Mouse (Mus musculus) kidney, embryonic 16.5 days (tissue): Measurements from ENCODE around the gene Mgat4a. TPM values are rescaled to one million over a fixed set of nuclear protein-coding genes. Genes with fewer than 3 reads are reported as not detected.

Source experiments
- ATAC-seq: fragments of 200-750 bp; cut with Nextera tagmentation; 2 replicates; pipeline ENCODE4 v1.8.0; 2017; ENCODE audit warnings: moderate TSS enrichment; ENCODE audit not compliant: low FRiP score, low TSS enrichment
- H3K27ac ChIP-seq: fragments of 300-500 bp; sonication (generic); 2 replicates; pipeline ENCODE4 v1.5.1; 2014; ENCODE audit warnings: low read length
- H3K27me3 ChIP-seq: fragments of 300-500 bp; sonication (generic); 2 replicates; pipeline ENCODE4 v1.6.1; 2014; ENCODE audit warnings: low read length, control low read depth, mixed read lengths; ENCODE audit not compliant: insufficient read depth
- H3K36me3 ChIP-seq: fragments of 300-500 bp; sonication (generic); 2 replicates; pipeline ENCODE4 v1.6.1; 2014; ENCODE audit warnings: low read length, control low read depth, mixed read lengths; ENCODE audit not compliant: insufficient read depth
- H3K4me1 ChIP-seq: fragments of 300-500 bp; sonication (generic); 2 replicates; pipeline ENCODE4 v1.6.1; 2014; ENCODE audit warnings: low read length, control low read depth, mixed read lengths; ENCODE audit not compliant: insufficient read depth
- H3K4me2 ChIP-seq: fragments of 300-500 bp; sonication (generic); replicated peaks from 2 replicates; pipeline ENCODE4 v1.6.1; 2014; ENCODE audit warnings: low read depth, low read length
- H3K4me3 ChIP-seq: fragments of 300-500 bp; sonication (generic); 2 replicates; pipeline ENCODE4 v1.5.1; 2014; ENCODE audit warnings: mild to moderate bottlenecking, low read length
- H3K9ac ChIP-seq: fragments of 300-500 bp; sonication (generic); replicated peaks from 2 replicates; pipeline ENCODE4 v1.6.1; 2014; ENCODE audit warnings: low read length
- H3K9me3 ChIP-seq: fragments of 300-500 bp; sonication (generic); 2 replicates; pipeline ENCODE4 v1.6.1; 2016; ENCODE audit warnings: low read length, control low read depth
- WGBS: fragments of 180-500 bp; shearing (Covaris S2); extraction: QIAGEN DNeasy Blood & Tissue Kit; methylation state at CpG from one replicate; pipeline ENCODE4 v1.1.7; 2014; 5-methylcytosine and 5-hydroxymethylcytosine counted together
- polyA plus RNA-seq: library from polyadenylated mRNA; unstranded; fragments of >200 nt; fragmentation: Nextera tagmentation; extraction: Ambion mirVana; gene quantifications from 2 replicates; pipeline ENCODE4 v1.2.1, GENCODE M21; 2015

The Mgat4a gene
- polyA plus RNA-seq, 1 experiment from 2014 or later, result 8.3 TPM

DNA sequence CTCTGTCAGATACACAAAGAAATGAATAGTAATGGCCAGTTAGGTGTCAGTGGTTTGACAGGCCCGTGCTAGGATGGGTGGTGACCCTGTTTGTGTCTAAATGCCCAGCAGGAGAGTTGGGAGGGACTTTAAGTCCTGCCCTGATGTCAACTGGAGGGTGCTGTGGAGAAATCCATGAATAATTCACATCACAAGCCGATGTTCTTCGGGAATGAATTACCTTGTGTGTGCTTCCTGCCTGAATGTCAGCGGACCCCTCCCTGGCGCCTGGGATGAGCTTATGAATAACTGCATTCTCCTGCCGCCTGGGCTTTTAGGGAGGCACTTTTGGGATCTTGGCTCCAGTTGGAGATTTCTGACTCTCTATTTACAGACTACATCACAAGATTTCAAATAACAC is 24.6 kb upstream of the Mgat4a start:
- Histone ChIP-seq H3K9me3 (peaks cover 3% of the 10 kb centered on the region; the same call in 1 of the 2 replicates), H3K9ac (no peak overlapping the region), H3K4me2 (no peak overlapping the region), H3K36me3 (no peaks in the 10 kb centered on the region), H3K4me1 (no peaks in the 10 kb centered on the region), H3K27ac (no peak overlapping the region), H3K4me3 (no peak overlapping the region), H3K27me3 (no peaks in the 10 kb centered on the region)
- WGBS, result 53% methylated on average over 6 of the region's 6 CpGs
- ATAC-seq, result no peak

DNA sequence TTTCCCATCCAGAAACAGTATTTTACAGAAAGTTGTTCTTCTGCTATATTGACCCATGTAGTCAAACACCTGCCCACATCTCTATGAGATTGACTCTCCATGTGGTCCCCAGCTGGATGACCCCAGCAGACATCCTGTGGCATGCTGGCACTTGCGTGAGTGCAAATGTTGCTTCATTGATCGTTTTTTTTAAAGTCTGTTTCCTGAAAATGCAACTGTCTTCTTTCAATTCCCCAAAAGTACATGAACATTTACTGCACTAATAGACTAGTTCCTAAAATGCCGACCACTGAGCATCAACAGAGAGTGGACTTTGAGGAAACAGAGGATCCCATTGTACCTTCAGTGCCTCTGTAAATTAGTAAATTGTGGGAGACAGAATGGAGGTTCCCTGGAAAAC is 21.1 kb upstream of the Mgat4a start:
- H3K4me2 ChIP-seq, result no peak overlapping the region
- no peak overlapping the region for H3K4me3 ChIP-seq
- no peaks in the 10 kb centered on the region for H3K4me1 ChIP-seq
- H3K36me3 ChIP-seq, result no peaks in the 10 kb centered on the region
- peaks cover 3% of the 10 kb centered on the region; the same call in 1 of the 2 replicates for H3K9me3 ChIP-seq
- H3K9ac ChIP-seq, result no peak overlapping the region
- no peak for ATAC-seq
- H3K27ac ChIP-seq, result no peak overlapping the region
- WGBS, result 86% methylated on average over 3 of the region's 3 CpGs
- no peaks in the 10 kb centered on the region for H3K27me3 ChIP-seq

DNA sequence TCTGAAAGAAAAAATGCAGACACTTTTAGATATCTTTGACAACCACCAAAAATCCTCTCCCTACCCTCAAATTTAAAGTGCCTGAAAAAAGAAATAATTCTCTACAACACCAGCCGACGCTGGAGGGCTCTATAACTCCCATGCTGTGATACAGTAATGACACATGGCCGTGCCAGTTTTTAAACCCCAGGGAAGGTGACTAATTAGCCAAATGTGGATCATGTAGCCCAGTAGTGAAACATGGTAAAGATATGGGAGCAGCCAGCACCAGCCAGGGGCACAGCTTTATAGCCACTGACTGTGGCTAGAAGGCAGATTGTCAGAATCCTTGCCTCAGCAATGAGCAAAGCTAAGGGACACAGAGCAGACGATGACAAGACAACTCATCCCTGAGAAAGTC is 19.5 kb upstream of the Mgat4a start:
- no peak overlapping the region for H3K4me2 ChIP-seq
- WGBS, result 80% methylated on average over 4 of the region's 4 CpGs

DNA sequence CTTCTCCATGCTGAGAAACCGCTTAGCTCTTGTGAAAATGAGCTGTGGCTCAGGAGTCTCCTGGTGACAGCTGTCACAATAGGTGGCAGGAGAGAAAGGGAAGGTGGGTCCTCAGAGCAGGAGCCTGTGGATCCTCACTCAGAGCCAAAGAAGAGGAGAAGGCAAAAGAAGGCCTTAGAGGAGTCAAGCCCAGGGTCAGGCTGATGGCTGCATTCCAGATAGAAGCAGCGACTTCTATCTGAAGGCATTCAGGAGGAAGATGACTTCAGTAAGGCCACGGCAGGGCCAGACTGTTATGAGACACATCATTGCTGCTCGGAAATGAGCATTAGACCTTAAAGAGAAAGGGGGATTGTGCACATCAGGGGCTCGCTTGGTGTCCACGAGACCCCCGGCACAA is 11.2 kb upstream of the Mgat4a start:
- H3K4me2 ChIP-seq, result no peak overlapping the region
- no peaks in the 10 kb centered on the region for H3K4me1 ChIP-seq
- no peaks in the 10 kb centered on the region for H3K36me3 ChIP-seq
- no peak overlapping the region for H3K4me3 ChIP-seq
- WGBS, result 76% methylated on average over 7 of the region's 7 CpGs
- no peaks in the 10 kb centered on the region for H3K9me3 ChIP-seq
- no peaks in the 10 kb centered on the region for H3K27me3 ChIP-seq
- no peak overlapping the region for H3K9ac ChIP-seq
- ATAC-seq, result no peak
- no peak overlapping the region for H3K27ac ChIP-seq

More for the DNA sequence above, 19.5 kb upstream of the Mgat4a start:
- no peaks in the 10 kb centered on the region for H3K4me1 ChIP-seq
- H3K27ac ChIP-seq, result no peak overlapping the region
- H3K9ac ChIP-seq, result no peak overlapping the region
- peaks cover 3% of the 10 kb centered on the region; the same call in 1 of the 2 replicates for H3K9me3 ChIP-seq
- no peaks in the 10 kb centered on the region for H3K27me3 ChIP-seq
- no peak overlapping the region for H3K4me3 ChIP-seq
- no peak for ATAC-seq
- H3K36me3 ChIP-seq, result no peaks in the 10 kb centered on the region

DNA sequence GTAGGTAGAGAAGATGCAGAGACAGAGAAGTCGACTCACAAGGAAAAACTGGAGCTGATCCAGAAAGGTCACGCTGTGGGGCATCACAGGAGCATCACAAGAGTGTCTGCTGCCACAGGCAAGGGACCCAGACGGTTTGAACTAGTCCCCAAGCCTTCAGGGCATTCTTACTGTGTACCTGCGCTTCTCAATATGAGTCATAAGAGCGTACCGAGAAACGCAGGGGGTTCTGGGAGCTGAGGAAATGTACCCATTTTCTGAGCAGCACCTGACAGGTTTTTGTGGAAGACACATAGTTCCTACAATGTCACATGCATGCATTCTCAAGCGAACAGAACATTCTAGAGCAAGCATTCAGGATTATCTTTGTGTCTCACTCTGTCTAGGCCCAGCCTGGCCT is 8.7 kb upstream of the Mgat4a start:
- no peak overlapping the region for H3K4me3 ChIP-seq
- ATAC-seq, result no peak
- no peaks in the 10 kb centered on the region for H3K36me3 ChIP-seq
- no peaks in the 10 kb centered on the region for H3K27me3 ChIP-seq
- no peak overlapping the region for H3K9ac ChIP-seq
- no peak overlapping the region for H3K27ac ChIP-seq
- 0 out of 2 replicates have a peak, but pooled peaks cover under 1% of the 10 kb centered on the region for H3K4me1 ChIP-seq
- 87% methylated on average over 8 of the region's 8 CpGs for WGBS
- H3K9me3 ChIP-seq, result no peaks in the 10 kb centered on the region
- H3K4me2 ChIP-seq, result no peak overlapping the region

DNA sequence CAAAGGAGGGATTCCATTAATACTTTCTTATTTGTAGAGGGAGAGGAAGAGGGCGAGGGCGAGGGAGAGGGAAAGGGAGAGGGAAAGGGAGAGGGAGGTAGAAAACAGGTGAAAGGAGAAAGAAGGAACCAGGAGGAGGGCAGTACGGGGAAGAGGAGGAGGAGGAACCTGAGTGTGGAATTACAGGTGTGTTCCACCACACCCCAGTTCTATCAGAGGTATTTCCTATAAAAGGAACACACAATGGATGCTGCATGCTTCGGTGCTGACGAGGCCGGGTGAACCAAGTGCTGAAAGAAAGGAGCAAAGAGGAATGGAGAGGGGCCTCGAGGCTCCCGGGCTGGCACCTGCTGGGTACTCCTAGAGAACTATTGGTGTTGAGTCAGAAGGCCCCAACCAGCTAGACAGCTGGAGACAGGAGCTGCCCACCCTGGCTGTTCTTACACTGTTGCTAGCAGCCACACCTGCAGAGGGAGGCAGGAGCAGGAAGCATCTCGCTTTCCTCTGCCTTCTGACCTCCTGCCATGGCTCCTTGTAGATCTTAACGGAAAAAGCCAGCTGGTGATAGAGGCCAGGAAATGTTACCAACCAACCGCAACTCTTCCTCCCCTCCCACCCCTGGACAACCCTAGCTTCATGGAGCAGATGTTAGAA is 5.7 kb upstream of the Mgat4a start:
- no peaks in the 10 kb centered on the region; the same call in none of the 2 replicates for H3K27me3 ChIP-seq
- H3K27ac ChIP-seq, result no peak overlapping the region
- H3K9me3 ChIP-seq, result no peaks in the 10 kb centered on the region
- H3K4me1 ChIP-seq, result peaks cover 15% of the 10 kb centered on the region; the same call in 1 of the 2 replicates
- WGBS, result 65% methylated on average over 11 of the region's 11 CpGs
- no peak overlapping the region for H3K4me3 ChIP-seq
- no peak; the same call in 1 of the 2 replicates for ATAC-seq
- H3K4me2 ChIP-seq, result no peak overlapping the region
- no peaks in the 10 kb centered on the region for H3K36me3 ChIP-seq
- H3K9ac ChIP-seq, result no peak overlapping the region

DNA sequence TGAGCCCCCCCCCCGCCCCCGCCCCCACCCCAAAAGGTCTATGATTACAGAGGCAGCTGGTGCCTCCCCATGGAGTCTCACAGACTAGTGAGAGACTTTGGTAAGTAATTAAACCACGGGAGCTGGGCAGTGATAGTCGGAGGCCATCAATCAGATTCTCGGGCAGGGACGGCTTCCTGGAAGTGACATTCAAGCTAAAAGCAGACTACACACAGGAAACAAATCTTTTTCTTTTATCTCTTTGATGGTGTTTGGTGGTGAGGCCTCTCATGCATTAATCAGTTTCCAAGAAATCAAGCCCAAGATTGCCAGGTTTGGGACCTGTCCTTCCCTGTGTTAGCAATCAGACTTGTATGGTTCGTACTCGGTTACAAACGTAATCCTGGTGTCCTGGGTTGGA is 3.4 kb upstream of the Mgat4a start:
- peaks cover 21% of the 10 kb centered on the region; the same call in 1 of the 2 replicates for H3K4me1 ChIP-seq
- WGBS, result 22% methylated on average over 9 of the region's 9 CpGs
- H3K27me3 ChIP-seq, result no peaks in the 10 kb centered on the region; the same call in none of the 2 replicates
- H3K36me3 ChIP-seq, result no peaks in the 10 kb centered on the region
- H3K27ac ChIP-seq, result no peak overlapping the region
- no peak overlapping the region for H3K4me2 ChIP-seq
- no peak overlapping the region for H3K4me3 ChIP-seq
- ATAC-seq, result no peak
- H3K9me3 ChIP-seq, result no peaks in the 10 kb centered on the region
- no peak overlapping the region for H3K9ac ChIP-seq

DNA sequence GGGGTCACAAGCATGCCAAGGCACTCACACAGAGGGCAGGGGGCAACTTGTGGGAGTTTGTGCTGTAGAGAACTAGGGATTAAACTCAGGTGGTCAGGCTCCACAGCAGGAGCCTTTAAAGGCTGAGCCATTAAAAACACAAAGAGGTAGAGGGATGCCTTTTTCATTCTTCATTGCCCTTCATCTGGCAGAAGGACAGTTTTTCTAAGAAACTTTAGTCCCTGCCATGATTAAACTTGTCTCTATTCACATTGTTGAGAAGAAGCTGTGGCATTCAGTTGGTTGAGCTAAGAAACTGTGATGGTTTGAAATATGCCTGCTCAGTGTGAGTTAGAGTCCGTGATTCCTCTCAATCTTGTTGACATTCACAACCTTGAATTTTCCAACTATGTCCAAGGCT is 2.2 kb upstream of the Mgat4a start:
- Histone ChIP-seq H3K4me3 (no peak overlapping the region), H3K27ac (no peak overlapping the region), H3K9me3 (no peaks in the 10 kb centered on the region), H3K4me2 (no peak overlapping the region), H3K9ac (no peak overlapping the region), H3K4me1 (peaks cover 21% of the 10 kb centered on the region; the same call in 1 of the 2 replicates), H3K36me3 (no peaks in the 10 kb centered on the region), H3K27me3 (no peaks in the 10 kb centered on the region; the same call in none of the 2 replicates)
- WGBS, result 51% methylated on average over 1 of the region's 1 CpGs
- ATAC-seq, result no peak

DNA sequence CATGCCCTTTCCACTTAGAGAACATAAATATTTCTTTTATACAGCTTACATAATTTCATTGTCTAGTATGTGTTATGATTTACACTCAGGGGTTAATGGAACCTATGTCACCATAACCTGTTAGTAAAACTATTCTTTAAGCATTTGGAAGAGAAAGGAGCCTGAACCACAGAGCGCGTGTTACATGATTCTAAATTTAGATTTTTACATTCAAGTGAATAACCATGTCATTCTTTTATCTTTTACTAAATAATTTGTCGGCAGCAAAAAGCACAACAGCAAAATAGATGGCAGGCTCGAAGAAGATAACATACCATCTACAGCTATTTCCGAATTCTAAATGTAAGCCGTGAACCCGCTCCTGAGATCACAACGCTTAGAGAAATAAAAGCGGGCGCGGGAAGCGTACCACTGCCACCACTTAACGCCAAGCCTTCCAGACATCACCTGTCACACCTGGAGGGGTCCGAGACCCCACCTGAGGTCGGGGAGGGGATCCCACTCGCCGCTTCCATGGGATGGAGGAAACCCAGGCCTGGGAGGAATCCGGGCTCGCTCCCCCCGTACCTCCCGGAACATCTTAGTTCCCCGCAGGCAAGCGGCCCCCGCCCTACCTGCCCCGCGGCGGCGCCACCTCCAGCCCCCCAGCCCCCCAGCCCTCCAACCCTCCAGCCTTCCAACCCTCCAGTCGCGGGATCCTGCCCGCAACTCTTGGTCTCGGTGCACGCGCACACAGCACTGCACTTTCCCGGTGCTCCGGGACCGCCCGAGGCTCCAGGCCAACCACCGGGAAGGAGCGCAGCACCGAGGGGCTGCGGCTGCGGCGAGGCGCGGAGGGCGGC is 627 bp downstream of the Mgat4a start:
- WGBS, result 3% methylated on average over 47 of the region's 47 CpGs
- no peaks in the 10 kb centered on the region for H3K36me3 ChIP-seq

More for the DNA sequence above, 627 bp downstream of the Mgat4a start:
- peak overlapping the region; percentile 97 for H3K4me2 ChIP-seq
- H3K4me1 ChIP-seq, result peaks cover 21% of the 10 kb centered on the region; the same call in 1 of the 2 replicates
- no peaks in the 10 kb centered on the region for H3K9me3 ChIP-seq
- H3K27ac ChIP-seq, result no peak overlapping the region
- H3K4me3 ChIP-seq, result peak overlapping the region; percentile 80
- peak; percentile 76; the same call in 1 of the 2 replicates for ATAC-seq
- H3K27me3 ChIP-seq, result no peaks in the 10 kb centered on the region; the same call in none of the 2 replicates
- H3K9ac ChIP-seq, result peak overlapping the region; percentile 78
